Mouse (Mus musculus): ENCODE results near the gene Slu7. TPM values are rescaled to one million over a fixed set of nuclear protein-coding genes. Genes with fewer than 3 reads are reported as not detected.
A peak's percentile ranks its signal among the peaks of the same experiment; 100 is the strongest.

Gene Slu7
- polyA plus RNA-seq, 1 experiment: 6.2 TPM

DNA sequence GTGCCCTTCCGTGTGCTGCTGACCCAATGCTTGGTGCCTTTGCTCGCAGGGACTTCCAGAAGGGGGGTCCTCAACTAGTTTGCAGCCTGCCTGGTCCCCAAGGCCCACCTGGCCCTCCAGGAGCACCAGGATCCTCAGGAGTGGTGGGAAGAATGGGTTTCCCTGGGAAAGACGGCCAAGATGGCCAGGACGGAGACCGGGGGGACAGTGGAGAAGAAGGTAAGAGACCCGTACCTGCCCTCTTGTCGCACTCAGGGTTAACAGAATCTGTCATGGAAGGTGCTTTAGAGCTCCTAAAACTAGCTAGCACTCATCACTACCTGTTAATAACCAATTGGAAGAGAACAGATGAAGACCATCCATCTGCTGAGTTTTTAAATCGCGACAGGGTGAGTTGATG lies 52.3 kb downstream of the Slu7 start:
- Histone ChIP-seq H3K36me3 (ENCODE audit: control insufficient read depth, insufficient read depth, low read length) (no peaks in the 10 kb centered on the region), H3K27ac (ENCODE audit: control insufficient read depth, insufficient read depth, low read depth, low read length) (no peak overlapping the region), H3K4me3 (ENCODE audit: control insufficient read depth, low read depth, low read length) (no peak overlapping the region), H3K27me3 (ENCODE audit: control insufficient read depth, insufficient read depth, low read length) (no peaks in the 10 kb centered on the region), H3K4me1 (ENCODE audit: control insufficient read depth, insufficient read depth, low read length) (peaks cover 3% of the 10 kb centered on the region)
- TF ChIP-seq POLR2A (IDR thresholded peaks at IDR 0.05; ENCODE audit: control insufficient read depth, low read depth, low read length) (no peak), CTCF (IDR thresholded peaks at IDR 0.05; ENCODE audit: control insufficient read depth, insufficient read depth, insufficient replicate concordance, low read depth, low read length) (no peak)

DNA sequence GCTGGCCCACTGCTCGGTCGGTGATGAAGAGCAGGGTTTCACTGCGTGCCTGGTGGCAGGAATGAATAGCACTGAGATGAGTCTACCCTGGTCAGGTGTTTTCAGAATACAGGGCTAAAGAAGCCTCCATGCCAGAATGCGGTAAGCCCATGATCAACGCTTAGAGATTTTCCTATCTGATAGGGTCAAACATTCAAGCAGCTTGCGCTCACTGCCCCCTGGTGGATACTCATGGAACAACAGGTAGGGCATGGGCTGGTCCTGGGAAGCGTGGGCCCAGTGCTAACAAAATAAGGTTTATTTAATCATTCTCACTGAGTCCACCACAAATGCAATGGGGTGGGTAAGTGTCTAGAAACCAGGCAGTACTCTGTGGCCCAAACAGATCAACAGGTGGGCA lies 59.1 kb downstream of the Slu7 start:
- no peak for TF ChIP-seq POLR2A (IDR thresholded peaks at IDR 0.05; ENCODE audit: control insufficient read depth, low read depth, low read length)
- TF ChIP-seq CTCF (IDR thresholded peaks at IDR 0.05; ENCODE audit: control insufficient read depth, insufficient read depth, insufficient replicate concordance, low read depth, low read length): peak; percentile 94; the same call in 1 of the 2 replicates
- no peak overlapping the region for H3K27ac ChIP-seq (ENCODE audit: control insufficient read depth, insufficient read depth, low read depth, low read length)
- H3K27me3 ChIP-seq (ENCODE audit: control insufficient read depth, insufficient read depth, low read length): no peaks in the 10 kb centered on the region
- no peak overlapping the region for H3K4me3 ChIP-seq (ENCODE audit: control insufficient read depth, low read depth, low read length)
- H3K36me3 ChIP-seq (ENCODE audit: control insufficient read depth, insufficient read depth, low read length): no peaks in the 10 kb centered on the region
- peaks cover 5% of the 10 kb centered on the region for H3K4me1 ChIP-seq (ENCODE audit: control insufficient read depth, insufficient read depth, low read length)

DNA sequence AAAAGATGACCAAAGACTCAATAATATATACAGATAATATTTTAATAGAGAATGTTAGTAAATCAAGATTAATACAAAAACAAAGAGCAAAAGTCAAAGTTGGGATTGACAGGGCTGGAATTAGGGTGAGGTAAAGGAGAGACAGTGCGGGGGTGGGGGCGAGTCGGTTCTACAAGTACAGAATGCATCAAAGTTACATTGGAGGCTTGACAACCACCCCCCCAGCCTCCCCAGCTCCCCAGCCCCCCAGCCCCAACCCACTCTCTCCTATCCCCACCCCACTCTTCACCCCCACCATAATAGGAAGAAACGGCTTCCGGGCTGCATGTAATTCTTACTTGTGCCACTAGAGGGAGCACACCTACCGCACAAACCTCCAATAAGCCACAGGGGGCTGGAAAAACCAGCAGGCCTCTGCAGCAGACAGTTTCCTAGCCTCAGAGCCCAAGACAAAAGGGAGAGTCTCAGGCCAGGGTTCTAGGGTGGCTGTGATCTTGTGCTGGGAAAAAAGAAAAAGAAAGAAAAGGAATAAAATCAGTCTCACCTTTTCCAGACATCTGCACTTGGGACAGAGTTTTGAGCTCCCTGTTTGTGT lies 60.4 kb downstream of the Slu7 start:
- no peak for TF ChIP-seq POLR2A (IDR thresholded peaks at IDR 0.05; ENCODE audit: control insufficient read depth, low read depth, low read length)
- peak; percentile 79 for TF ChIP-seq CTCF (IDR thresholded peaks at IDR 0.05; ENCODE audit: control insufficient read depth, insufficient read depth, insufficient replicate concordance, low read depth, low read length)
- no peaks in the 10 kb centered on the region for H3K27me3 ChIP-seq (ENCODE audit: control insufficient read depth, insufficient read depth, low read length)
- H3K4me1 ChIP-seq (ENCODE audit: control insufficient read depth, insufficient read depth, low read length): peaks cover 13% of the 10 kb centered on the region
- no peak overlapping the region for H3K4me3 ChIP-seq (ENCODE audit: control insufficient read depth, low read depth, low read length)
- no peaks in the 10 kb centered on the region for H3K36me3 ChIP-seq (ENCODE audit: control insufficient read depth, insufficient read depth, low read length)
- H3K27ac ChIP-seq (ENCODE audit: control insufficient read depth, insufficient read depth, low read depth, low read length): no peak overlapping the region

DNA sequence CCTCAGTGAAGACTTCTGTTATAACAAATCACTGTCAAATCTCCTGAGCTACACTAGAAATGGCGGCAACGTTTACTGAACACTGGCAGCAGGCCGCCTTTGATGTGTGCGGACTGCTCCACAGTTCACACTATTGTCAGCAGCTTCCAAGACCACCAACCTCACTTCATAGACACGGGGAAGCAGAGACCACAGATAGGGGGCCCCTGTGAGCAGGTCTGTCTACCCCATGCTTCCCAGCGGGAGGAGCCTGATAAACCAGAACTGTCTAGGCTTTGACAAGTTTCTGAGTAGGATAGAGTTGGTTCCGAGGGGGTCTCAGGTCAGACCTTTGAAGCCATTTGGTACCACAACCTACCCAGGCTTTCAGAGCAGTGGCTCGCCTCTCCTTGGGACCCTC lies 61.5 kb downstream of the Slu7 start:
- Histone ChIP-seq H3K27ac (ENCODE audit: control insufficient read depth, insufficient read depth, low read depth, low read length) (no peak overlapping the region), H3K36me3 (ENCODE audit: control insufficient read depth, insufficient read depth, low read length) (no peaks in the 10 kb centered on the region), H3K4me1 (ENCODE audit: control insufficient read depth, insufficient read depth, low read length) (peaks cover 13% of the 10 kb centered on the region), H3K4me3 (ENCODE audit: control insufficient read depth, low read depth, low read length) (no peak overlapping the region), H3K27me3 (ENCODE audit: control insufficient read depth, insufficient read depth, low read length) (no peaks in the 10 kb centered on the region)
- TF ChIP-seq POLR2A (IDR thresholded peaks at IDR 0.05; ENCODE audit: control insufficient read depth, low read depth, low read length): no peak
- TF ChIP-seq CTCF (IDR thresholded peaks at IDR 0.05; ENCODE audit: control insufficient read depth, insufficient read depth, insufficient replicate concordance, low read depth, low read length): no peak

DNA sequence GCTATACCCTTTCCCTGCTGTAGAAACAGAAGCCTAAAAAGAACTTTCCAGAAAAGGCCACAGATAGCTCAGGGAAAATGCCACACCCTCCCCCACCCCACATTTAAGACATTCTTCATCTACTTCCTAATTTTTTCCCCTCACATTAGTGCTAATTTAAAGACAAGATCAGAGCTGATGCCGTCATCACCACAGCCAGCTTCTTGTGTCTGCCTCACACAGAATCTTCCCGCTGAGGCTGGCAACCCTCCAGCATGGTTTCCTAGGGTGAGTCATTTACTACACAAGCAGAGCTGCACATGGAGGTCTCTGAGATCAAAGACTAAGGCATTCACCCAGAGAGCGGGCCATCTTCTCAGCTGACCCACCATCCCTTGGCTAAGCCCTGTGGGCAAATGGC lies 62.0 kb downstream of the Slu7 start:
- Histone ChIP-seq H3K4me1 (ENCODE audit: control insufficient read depth, insufficient read depth, low read length) (peaks cover 13% of the 10 kb centered on the region), H3K27me3 (ENCODE audit: control insufficient read depth, insufficient read depth, low read length) (no peaks in the 10 kb centered on the region), H3K4me3 (ENCODE audit: control insufficient read depth, low read depth, low read length) (no peak overlapping the region), H3K36me3 (ENCODE audit: control insufficient read depth, insufficient read depth, low read length) (no peaks in the 10 kb centered on the region), H3K27ac (ENCODE audit: control insufficient read depth, insufficient read depth, low read depth, low read length) (no peak overlapping the region)
- TF ChIP-seq POLR2A (IDR thresholded peaks at IDR 0.05; ENCODE audit: control insufficient read depth, low read depth, low read length): no peak
- TF ChIP-seq CTCF (IDR thresholded peaks at IDR 0.05; ENCODE audit: control insufficient read depth, insufficient read depth, insufficient replicate concordance, low read depth, low read length): no peak

Other genes with a start within 250 kb of the Slu7 start
- gene Pttg1, start 7.5 kb upstream of the Slu7 start, polyA plus RNA-seq (2012; rRNA removed): 101 and 105 TPM in 2 replicates
- gene C1qtnf2, start 40.5 kb downstream of the Slu7 start, polyA plus RNA-seq (2012; rRNA removed): 1.3 and 1.4 TPM in 2 replicates
- 2.4 and 2.8 TPM in 2 replicates for gene Ccnjl, start 95.0 kb downstream of the Slu7 start, polyA plus RNA-seq (2012; rRNA removed)
- 0.28 TPM in 2 replicates for gene 4933415A04Rik, start 153.3 kb downstream of the Slu7 start, polyA plus RNA-seq (2012; rRNA removed)
- gene Fabp6, start 167.8 kb downstream of the Slu7 start, polyA plus RNA-seq (2012; rRNA removed): not detected in 2 replicates
- 9.2 and 10.3 TPM in 2 replicates for gene Pwwp2a, start 248.3 kb downstream of the Slu7 start, polyA plus RNA-seq (2012; rRNA removed)